Mouse (Mus musculus) neural tube, embryonic 13.5 days (tissue): ENCODE data around the gene Rbfox1. TPM values are rescaled to one million over a fixed set of nuclear protein-coding genes. Genes with fewer than 3 reads are reported as not detected.

Experiments
- ATAC-seq: fragments of 200-750 bp; cut with Nextera tagmentation; 2 replicates; pipeline ENCODE4 v1.8.0; 2017; ENCODE audit warnings: low read depth, mild to moderate bottlenecking, moderate TSS enrichment, moderate library complexity
- H3K27ac ChIP-seq: fragments of 300-500 bp; sonication (generic); replicated peaks from 2 replicates; pipeline ENCODE4 v1.5.1; 2015; ENCODE audit warnings: moderate library complexity, mild to moderate bottlenecking, inconsistent platforms
- H3K27me3 ChIP-seq: fragments of 300-500 bp; sonication (generic); 2 replicates; pipeline ENCODE4 v1.6.1; 2015; ENCODE audit warnings: mild to moderate bottlenecking, inconsistent platforms
- H3K36me3 ChIP-seq: fragments of 300-500 bp; sonication (generic); 2 replicates; pipeline ENCODE4 v1.6.1; 2015; ENCODE audit warnings: mild to moderate bottlenecking, inconsistent platforms
- H3K4me1 ChIP-seq: fragments of 300-500 bp; sonication (generic); replicated peaks from 2 replicates; pipeline ENCODE4 v1.6.1; 2015; ENCODE audit warnings: inconsistent platforms
- H3K4me2 ChIP-seq: fragments of 300-500 bp; sonication (generic); 2 replicates; pipeline ENCODE4 v1.6.1; 2015; ENCODE audit warnings: inconsistent platforms, mild to moderate bottlenecking, moderate library complexity
- H3K4me3 ChIP-seq: fragments of 300-500 bp; sonication (generic); 2 replicates; pipeline ENCODE4 v1.5.1; 2015; ENCODE audit warnings: mild to moderate bottlenecking, inconsistent platforms
- H3K9ac ChIP-seq: fragments of 300-500 bp; sonication (generic); 2 replicates; pipeline ENCODE4 v1.6.1; 2015; ENCODE audit warnings: moderate library complexity, mild to moderate bottlenecking, inconsistent platforms
- H3K9me3 ChIP-seq: fragments of 300-500 bp; sonication (generic); 2 replicates; pipeline ENCODE4 v1.6.1; 2016; ENCODE audit warnings: inconsistent platforms
- WGBS: fragments of 180-500 bp; shearing (Covaris S2); methylation state at CpG from one replicate; pipeline ENCODE4 v1.1.7; 2015; 5-methylcytosine and 5-hydroxymethylcytosine counted together
- polyA plus RNA-seq: library from polyadenylated mRNA; unstranded; fragments of >200 nt; fragmentation: Nextera tagmentation; extraction: Ambion mirVana; gene quantifications from 2 replicates; pipeline ENCODE4 v1.2.1, GENCODE M21; 2015

The Rbfox1 gene
- polyA plus RNA-seq, 1 experiment from 2014 or later = 229 TPM

- Histone ChIP-seq H3K27me3 (no peaks in the 10 kb centered on the region), H3K4me1 (peaks cover 29% of the 10 kb centered on the region), H3K4me3 (no peak overlapping the region), H3K36me3 (no peaks in the 10 kb centered on the region), H3K27ac (no peak overlapping the region), H3K9me3 (no peaks in the 10 kb centered on the region), H3K4me2 (no peak overlapping the region), H3K9ac (no peak overlapping the region)
- 83% methylated on average over 5 of the region's 5 CpGs for WGBS
- ATAC-seq = no peak
Measured at GRCm38 (mm10) chr16:5910742-5911141, 25.6 kb downstream of the Rbfox1 start.

GRCm38 (mm10) chr16:5911880-5912327, 26.7 kb downstream of the Rbfox1 start:
- Histone ChIP-seq H3K4me2 (no peak overlapping the region), H3K9me3 (no peaks in the 10 kb centered on the region), H3K27me3 (no peaks in the 10 kb centered on the region), H3K36me3 (no peaks in the 10 kb centered on the region), H3K9ac (no peak overlapping the region), H3K4me1 (peaks cover 40% of the 10 kb centered on the region), H3K27ac (peak overlapping the region; percentile 54), H3K4me3 (no peak overlapping the region)
- ATAC-seq = peak; percentile 87
- 24% methylated on average over 2 of the region's 2 CpGs for whole genome bisulfite sequencing

DNA sequence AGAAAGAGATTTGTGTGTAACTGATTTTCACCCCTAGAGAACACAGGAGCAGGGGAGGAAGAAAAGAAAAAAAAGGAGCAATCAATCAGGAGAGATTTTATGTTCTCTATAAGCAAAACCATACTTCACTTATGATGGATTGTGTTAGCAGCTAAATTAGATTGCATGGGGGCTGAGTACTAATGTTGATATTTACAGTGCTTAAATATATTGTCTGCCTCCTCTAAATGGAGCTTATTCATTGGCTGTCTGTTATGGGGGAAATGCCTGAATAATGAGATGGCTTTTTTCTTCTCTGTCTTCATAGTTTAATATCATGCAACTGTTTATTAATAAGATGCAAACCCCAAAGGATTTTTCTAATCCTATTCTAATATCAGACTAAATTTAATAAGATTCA, 32.8 kb downstream of the Rbfox1 start:
- Histone ChIP-seq H3K27me3 (no peaks in the 10 kb centered on the region), H3K4me1 (peaks cover 44% of the 10 kb centered on the region), H3K4me2 (no peak overlapping the region), H3K9me3 (no peaks in the 10 kb centered on the region), H3K4me3 (no peak overlapping the region), H3K27ac (peak overlapping the region; percentile 69; the same call in 1 of the 2 replicates), H3K36me3 (no peaks in the 10 kb centered on the region), H3K9ac (no peak overlapping the region)
- ATAC-seq = peak; percentile 68

GRCm38 (mm10) chr16:5926986-5927385, 41.8 kb downstream of the Rbfox1 start:
- Histone ChIP-seq H3K27me3 (no peaks in the 10 kb centered on the region), H3K4me3 (no peak overlapping the region), H3K36me3 (no peaks in the 10 kb centered on the region), H3K4me2 (no peak overlapping the region), H3K9ac (no peak overlapping the region), H3K4me1 (peaks cover 20% of the 10 kb centered on the region), H3K27ac (0 out of 2 replicates have a peak overlapping the region, but pooled peaks have one; percentile 42), H3K9me3 (no peaks in the 10 kb centered on the region)
- ATAC-seq = peak; percentile 76; the same call in 1 of the 2 replicates
- 13% methylated on average over 1 of the region's 1 CpGs for WGBS

GRCm38 (mm10) chr16:5931680-5932079, 46.5 kb downstream of the Rbfox1 start:
- H3K4me3 ChIP-seq = no peak overlapping the region
- no peak overlapping the region for H3K4me2 ChIP-seq
- no peaks in the 10 kb centered on the region for H3K36me3 ChIP-seq
- peaks cover 18% of the 10 kb centered on the region for H3K4me1 ChIP-seq
- no peak overlapping the region for H3K27ac ChIP-seq
- H3K9ac ChIP-seq = no peak overlapping the region
- ATAC-seq = peak; percentile 49; the same call in 1 of the 2 replicates
- H3K9me3 ChIP-seq = no peaks in the 10 kb centered on the region
- no peaks in the 10 kb centered on the region for H3K27me3 ChIP-seq
- WGBS = 28% methylated on average over 7 of the region's 7 CpGs

GRCm38 (mm10) chr16:5940016-5940415, 54.9 kb downstream of the Rbfox1 start:
- no peak overlapping the region for H3K9ac ChIP-seq
- 63% methylated on average over 4 of the region's 4 CpGs for WGBS
- no peak for ATAC-seq
- H3K27me3 ChIP-seq = no peaks in the 10 kb centered on the region
- no peaks in the 10 kb centered on the region for H3K4me1 ChIP-seq
- no peak overlapping the region for H3K4me3 ChIP-seq
- H3K4me2 ChIP-seq = no peak overlapping the region
- no peak overlapping the region for H3K27ac ChIP-seq
- no peaks in the 10 kb centered on the region for H3K36me3 ChIP-seq
- no peaks in the 10 kb centered on the region for H3K9me3 ChIP-seq

DNA sequence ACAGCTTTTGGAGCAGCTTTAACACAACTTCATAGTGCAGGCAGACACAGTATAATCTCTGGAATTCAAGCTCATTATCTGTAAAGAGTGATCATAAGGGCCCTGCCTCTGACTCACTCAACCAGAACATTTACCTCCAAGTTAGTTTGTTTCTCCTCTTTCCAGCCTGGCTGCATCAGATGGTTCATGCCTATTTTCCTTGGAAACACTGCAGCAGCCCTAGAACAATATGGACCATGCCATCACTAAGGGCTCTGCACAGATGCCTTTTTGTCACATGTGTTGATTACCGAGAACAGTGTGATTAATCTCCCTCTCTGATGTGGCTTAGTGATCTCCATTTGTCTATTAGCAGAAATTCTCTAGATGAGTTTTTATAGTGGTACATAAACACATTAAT, 60.5 kb downstream of the Rbfox1 start:
- Histone ChIP-seq H3K4me3 (no peak overlapping the region), H3K27me3 (no peaks in the 10 kb centered on the region), H3K4me2 (no peak overlapping the region), H3K9ac (no peak overlapping the region), H3K9me3 (no peaks in the 10 kb centered on the region), H3K27ac (no peak overlapping the region), H3K36me3 (no peaks in the 10 kb centered on the region), H3K4me1 (no peaks in the 10 kb centered on the region)
- ATAC-seq = no peak
- WGBS = 65% methylated on average over 1 of the region's 1 CpGs

- no peak for ATAC-seq
- Histone ChIP-seq H3K9me3 (no peaks in the 10 kb centered on the region), H3K27me3 (no peaks in the 10 kb centered on the region), H3K27ac (no peak overlapping the region), H3K4me3 (no peak overlapping the region), H3K36me3 (no peaks in the 10 kb centered on the region), H3K4me2 (no peak overlapping the region), H3K9ac (no peak overlapping the region), H3K4me1 (no peaks in the 10 kb centered on the region)
- WGBS = 76% methylated on average over 3 of the region's 3 CpGs
Measured at GRCm38 (mm10) chr16:5953106-5953505, 68.0 kb downstream of the Rbfox1 start.

DNA sequence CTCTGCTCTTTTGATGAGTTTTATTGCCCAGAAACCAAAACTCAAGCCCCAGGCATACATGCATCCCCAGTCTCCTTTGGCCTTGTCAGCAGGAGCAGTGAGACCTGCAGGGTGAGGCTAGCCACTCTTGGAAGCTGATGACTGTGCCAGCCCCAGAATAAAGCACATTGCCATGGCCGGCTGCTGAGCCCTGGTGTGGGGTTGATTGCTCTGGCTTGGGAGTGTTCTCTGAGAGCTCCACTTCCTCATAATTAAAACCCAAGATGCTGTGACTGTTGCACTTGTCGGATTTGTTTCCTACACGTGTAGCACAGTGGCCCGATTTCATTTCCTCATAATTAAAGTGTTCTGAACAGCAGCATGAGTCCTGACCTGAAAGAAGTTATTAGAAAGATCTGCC, 72.3 kb downstream of the Rbfox1 start:
- H3K9me3 ChIP-seq = no peaks in the 10 kb centered on the region
- no peak overlapping the region for H3K4me2 ChIP-seq
- H3K4me1 ChIP-seq = no peaks in the 10 kb centered on the region
- ATAC-seq = no peak
- 77% methylated on average over 4 of the region's 4 CpGs for WGBS
- no peaks in the 10 kb centered on the region for H3K27me3 ChIP-seq
- no peak overlapping the region for H3K9ac ChIP-seq
- no peak overlapping the region for H3K27ac ChIP-seq
- H3K36me3 ChIP-seq = no peaks in the 10 kb centered on the region
- H3K4me3 ChIP-seq = no peak overlapping the region

- H3K4me2 ChIP-seq = no peak overlapping the region
- H3K9ac ChIP-seq = no peak overlapping the region
- 86% methylated on average over 3 of the region's 3 CpGs for WGBS
Measured at GRCm38 (mm10) chr16:5961786-5962185, 76.6 kb downstream of the Rbfox1 start.

DNA sequence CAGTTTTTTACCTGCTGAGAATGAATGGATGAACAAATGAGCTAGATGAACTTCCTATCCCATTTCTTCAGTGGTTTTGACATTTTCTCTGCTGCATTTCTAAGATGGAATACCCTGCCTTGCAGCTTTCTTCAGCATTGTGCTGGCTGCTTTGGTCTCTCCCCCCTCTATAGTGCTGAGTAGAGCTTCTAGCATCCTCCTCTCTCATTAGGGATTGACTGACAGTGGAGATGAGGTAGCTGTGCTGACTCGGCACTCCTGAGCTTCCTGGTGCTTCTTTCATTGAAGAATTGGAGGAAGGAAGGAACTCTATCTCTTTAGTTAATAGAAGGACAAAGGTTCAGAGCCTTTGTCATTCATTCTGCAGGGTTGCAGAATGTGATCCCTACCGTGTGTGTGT, 89.0 kb downstream of the Rbfox1 start:
- no peak overlapping the region for H3K27ac ChIP-seq
- ATAC-seq = no peak
- WGBS = 64% methylated on average over 2 of the region's 2 CpGs

More at GRCm38 (mm10) chr16:5961786-5962185, 76.6 kb downstream of the Rbfox1 start:
- Histone ChIP-seq H3K4me3 (no peak overlapping the region), H3K36me3 (no peaks in the 10 kb centered on the region), H3K9me3 (no peaks in the 10 kb centered on the region), H3K27ac (no peak overlapping the region), H3K4me1 (no peaks in the 10 kb centered on the region), H3K27me3 (no peaks in the 10 kb centered on the region)
- ATAC-seq = no peak

GRCm38 (mm10) chr16:5992045-5993011, 107.2 kb downstream of the Rbfox1 start:
- Histone ChIP-seq H3K4me2 (no peak overlapping the region), H3K27me3 (no peaks in the 10 kb centered on the region), H3K36me3 (no peaks in the 10 kb centered on the region), H3K9ac (no peak overlapping the region), H3K9me3 (no peaks in the 10 kb centered on the region), H3K4me3 (no peak overlapping the region), H3K27ac (0 out of 2 replicates have a peak overlapping the region, but pooled peaks have one; percentile 39), H3K4me1 (peaks cover 28% of the 10 kb centered on the region)
- WGBS = 24% methylated on average over 10 of the region's 10 CpGs
- 0 out of 2 replicates have a peak, but pooled peaks have one; percentile 36 for ATAC-seq

More for the DNA sequence above, 89.0 kb downstream of the Rbfox1 start:
- no peaks in the 10 kb centered on the region for H3K36me3 ChIP-seq
- no peak overlapping the region for H3K4me2 ChIP-seq
- no peaks in the 10 kb centered on the region for H3K4me1 ChIP-seq
- no peaks in the 10 kb centered on the region for H3K27me3 ChIP-seq
- H3K4me3 ChIP-seq = no peak overlapping the region
- H3K9me3 ChIP-seq = no peaks in the 10 kb centered on the region
- H3K9ac ChIP-seq = no peak overlapping the region
